7 mouse cellular contexts compared by ENCODE assay signal in genomic region chr19:5952071-5952691, GRCm38 (mm10). TPM values are rescaled to one million over a fixed set of nuclear protein-coding genes. Genes with fewer than 3 reads are reported as not detected.
DNase-seq lines count a peak whose midpoint lies in the region; ATAC-seq and TF ChIP-seq lines count a peak whose summit lies in the region.

No protein-coding gene starts in this region.

- ATAC-seq in kidney, postnatal 0 days (replicated peaks; ENCODE audit: low FRiP score, low read depth), result peak; percentile 22

- peak overlapping the region; percentile 32; the same call in 1 of the 2 replicates for H3K4me2 ChIP-seq in kidney, postnatal 0 days (ENCODE audit: low read length)

- H3K27me3 ChIP-seq in kidney, postnatal 0 days (ENCODE audit: insufficient read depth, low read length), result no peaks in the 10 kb centered on the region

- H3K4me3 ChIP-seq in kidney, postnatal 0 days (replicated peaks; ENCODE audit: low read depth, low read length), result no peak overlapping the region

- H3K27ac ChIP-seq in kidney, postnatal 0 days, result peak overlapping the region; percentile 78

- peaks cover 28% of the 10 kb centered on the region for H3K36me3 ChIP-seq in kidney, postnatal 0 days (ENCODE audit: insufficient read depth, low read length)

- DNase-seq in embryo, embryonic 10.5 days (ENCODE audit: low spot score), result peak; percentile 39
- peak; percentile 88 to 95 for DNase-seq in heart, adult 9 months (ENCODE audit: low spot score in 2 of 2)
- peak; percentile 94 for DNase-seq in kidney, postnatal 0 days (ENCODE audit: low spot score)
- peak; percentile 86 for DNase-seq in lung, postnatal 25 days (ENCODE audit: low spot score)
- DNase-seq in cerebellum, postnatal 36 days, result no peak
- no peak for DNase-seq in B cell, adult 2 months
- DNase-seq in cerebellum, postnatal 4 days (ENCODE audit: low spot score in 2 of 2), result no peak

- WGBS in kidney, postnatal 0 days, result 58% methylated on average over 13 of the region's 13 CpGs

- TF ChIP-seq CTCF in kidney, postnatal 0 days (IDR thresholded peaks at IDR 0.05; ENCODE audit: low read depth), result no peak

- H3K9ac ChIP-seq in kidney, postnatal 0 days (ENCODE audit: low read depth, low read length), result no peak overlapping the region

- H3K4me1 ChIP-seq in kidney, postnatal 0 days (replicated peaks; ENCODE audit: insufficient read depth, low read length), result peaks cover 39% of the 10 kb centered on the region

- no peaks in the 10 kb centered on the region for H3K9me3 ChIP-seq in kidney, postnatal 0 days (replicated peaks; ENCODE audit: low read length)

RNA-seq across cellular contexts. Expression of gene Pola2, which starts 11.8 kb away (rescaled TPM):
- polyA plus RNA-seq in kidney, postnatal 0 days (2015; fragmentation: Nextera tagmentation; extraction: Ambion mirVana), result 39.8 and 40.6 TPM in 2 replicates

RNA-seq across cellular contexts. Expression of gene Cdc42ep2, which starts 27.6 kb away (rescaled TPM):
- polyA plus RNA-seq in kidney, postnatal 0 days (2015; fragmentation: Nextera tagmentation; extraction: Ambion mirVana), result 13.2 and 14.2 TPM in 2 replicates

RNA-seq across cellular contexts. Expression of gene Slc22a20, which starts 33.8 kb away (rescaled TPM):
- not detected in 2 replicates for polyA plus RNA-seq in kidney, postnatal 0 days (2015; fragmentation: Nextera tagmentation; extraction: Ambion mirVana)

RNA-seq across cellular contexts. Expression of gene Dpf2, which starts 39.4 kb away (rescaled TPM):
- polyA plus RNA-seq in kidney, postnatal 0 days (2015; fragmentation: Nextera tagmentation; extraction: Ambion mirVana), result 108 and 109 TPM in 2 replicates

RNA-seq across cellular contexts. Expression of gene Tigd3, which starts 58.2 kb away (rescaled TPM):
- 2.9 and 3.6 TPM in 2 replicates for polyA plus RNA-seq in kidney, postnatal 0 days (2015; fragmentation: Nextera tagmentation; extraction: Ambion mirVana)

Comparison
In these comparisons a context has a peak if more than half of its experiments do, and no peak if none do; other contexts are left out.
1. DNase-seq: peak in embryo, embryonic 10.5 days (single experiment), heart, adult 9 months (2 of 2), kidney, postnatal 0 days (single experiment) and lung, postnatal 25 days (single experiment); none in cerebellum, postnatal 36 days (0 of 2), B cell, adult 2 months (0 of 2) and cerebellum, postnatal 4 days (0 of 2).